14 mouse cellular contexts compared by ENCODE assay signal in the genomic region with DNA sequence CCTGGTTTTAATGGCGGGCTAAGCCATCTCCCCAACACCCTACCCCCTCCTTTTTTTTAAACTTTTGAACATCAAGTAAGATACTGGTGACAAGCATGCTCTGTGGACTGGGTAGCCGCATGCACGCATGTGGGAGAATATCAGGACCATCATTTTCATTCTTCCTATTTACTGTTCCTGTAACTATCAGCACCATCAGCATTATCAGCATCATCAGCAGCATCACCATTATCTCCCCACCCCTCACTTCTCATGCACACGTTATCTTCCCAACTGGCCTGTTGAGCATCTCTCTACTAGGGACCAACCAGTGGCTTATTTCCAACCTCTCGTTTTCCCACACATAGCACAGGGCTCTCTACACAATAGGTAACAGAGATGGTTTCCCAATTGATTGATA.
"Had no signal": no experiment of that assay in that cellular context is flagged by ENCODE, and none has a peak within 500 bp of the region (broad histone marks: within the 10 kb centered on the region; RNA-seq: fewer than 3 reads in every experiment).

No protein-coding gene starts in this region.

- H3K9me3 ChIP-seq: neural tube, embryonic 13.5 days; neural tube, embryonic 15.5 days; stomach, embryonic 15.5 days had no signal

- H3K4me1 ChIP-seq: neural tube, embryonic 13.5 days; neural tube, embryonic 15.5 days; stomach, embryonic 15.5 days had no signal

- H3K36me3 ChIP-seq: neural tube, embryonic 13.5 days; neural tube, embryonic 15.5 days; stomach, embryonic 15.5 days had no signal

- H3K9ac ChIP-seq: neural tube, embryonic 13.5 days; neural tube, embryonic 15.5 days; stomach, embryonic 15.5 days had no signal

- H3K27ac ChIP-seq: neural tube, embryonic 13.5 days; neural tube, embryonic 15.5 days; stomach, embryonic 15.5 days; stomach, postnatal 0 days had no signal

- H3K27me3 ChIP-seq: neural tube, embryonic 13.5 days; stomach, embryonic 15.5 days had no signal

- H3K4me2 ChIP-seq: neural tube, embryonic 13.5 days; neural tube, embryonic 15.5 days; stomach, embryonic 15.5 days had no signal

- H3K4me3 ChIP-seq: neural tube, embryonic 13.5 days; neural tube, embryonic 15.5 days; stomach, embryonic 15.5 days had no signal

- DNase-seq: retina, postnatal 1 day; right cerebral cortex, adult 18-20 months; right cerebral cortex, postnatal 14 days; right cerebral cortex, postnatal 25 days; right cerebral cortex, postnatal 4 days; spleen, adult 18-20 months; thymus, adult 18-20 months; thymus, adult 2 months; thymus, postnatal 14 days; thymus, postnatal 36 days had no signal
